Mouse (Mus musculus) T-helper 17 cell (primary cell): ENCODE data around the gene Htr2c.

Experiments
- in situ Hi-C, 2 experiments: fragments of 300-600 bp; cut with MboI, MseI; formaldehyde crosslinking; loops; 1 replicate in 1 of 2; 2 replicates in 1 of 2; pipeline ENCODE4 v1.15.1; 2025; ENCODE audit warnings: high pct_unique_total_duplicates in 2 of 2

The Htr2c gene

GRCm38 (mm10) chrX:146962258-146962913, at the start of gene Htr2c:
Htr2c (plus strand) TSS chrX:146962513.
- in situ Hi-C loops: no loop called here

DNA sequence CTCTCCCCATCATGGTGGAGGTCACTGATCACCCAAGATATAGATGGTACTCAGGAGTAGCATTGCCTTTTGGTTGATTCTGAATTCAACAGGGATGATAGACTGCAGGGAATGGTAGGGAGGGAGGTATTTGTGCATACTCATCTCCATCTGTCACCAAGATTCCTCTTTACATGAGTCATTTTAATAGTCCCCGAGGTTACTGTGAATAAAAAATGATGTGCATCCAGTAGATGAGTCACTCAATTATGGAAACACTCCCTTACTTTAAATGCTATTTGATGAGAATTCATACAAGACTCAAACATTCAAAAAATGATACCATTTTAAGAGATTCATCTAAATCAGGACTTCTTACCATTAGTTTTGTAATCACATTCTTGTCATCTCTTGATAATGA, 34.1 kb upstream of the Htr2c start:
- in situ Hi-C loops: no loop called here

GRCm38 (mm10) chrX:146936332-146936731, 26.0 kb upstream of the Htr2c start:
- in situ Hi-C loops: no loop called here

- in situ Hi-C loops: loop anchor here in 1 of 2 experiments (10.0 kb wide), 1 partner anchor 472 kb away; no protein-coding TSS in a partner anchor
Measured at GRCm38 (mm10) chrX:146946216-146946886, 16.0 kb upstream of the Htr2c start.

GRCm38 (mm10) chrX:146946996-146947395, 15.3 kb upstream of the Htr2c start:
- in situ Hi-C loops: loop anchor here in 1 of 2 experiments (10.0 kb wide), 1 partner anchor 472 kb away; no protein-coding TSS in a partner anchor

- in situ Hi-C loops: no loop called here
Measured at GRCm38 (mm10) chrX:146958608-146959007, 3.7 kb upstream of the Htr2c start.

DNA sequence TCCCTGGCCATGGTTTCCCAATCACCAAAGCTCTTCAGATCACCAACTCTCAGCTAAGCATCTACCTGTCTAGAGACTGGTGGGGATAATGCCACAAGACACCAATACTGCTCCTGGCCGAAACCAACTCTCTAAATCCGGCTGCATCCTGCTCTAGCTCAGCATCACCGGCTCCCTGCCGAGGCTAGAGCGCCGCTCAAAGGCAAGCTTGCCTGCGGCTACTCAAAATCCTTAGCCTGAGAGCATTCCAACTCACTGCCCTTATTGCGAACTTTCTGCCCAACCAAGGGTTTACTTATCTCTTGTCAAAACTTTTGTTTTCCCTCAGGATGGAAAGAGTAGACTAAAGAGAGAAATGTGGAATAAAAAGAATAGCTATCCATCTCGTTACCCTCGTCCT, 2.4 kb upstream of the Htr2c start:
- in situ Hi-C loops: no loop called here

- in situ Hi-C loops: no loop called here
Measured at GRCm38 (mm10) chrX:146962914-146963547, 718 bp downstream of the Htr2c start.

- in situ Hi-C loops: no loop called here
Measured at GRCm38 (mm10) chrX:146979931-146980330, 17.6 kb downstream of the Htr2c start.

DNA sequence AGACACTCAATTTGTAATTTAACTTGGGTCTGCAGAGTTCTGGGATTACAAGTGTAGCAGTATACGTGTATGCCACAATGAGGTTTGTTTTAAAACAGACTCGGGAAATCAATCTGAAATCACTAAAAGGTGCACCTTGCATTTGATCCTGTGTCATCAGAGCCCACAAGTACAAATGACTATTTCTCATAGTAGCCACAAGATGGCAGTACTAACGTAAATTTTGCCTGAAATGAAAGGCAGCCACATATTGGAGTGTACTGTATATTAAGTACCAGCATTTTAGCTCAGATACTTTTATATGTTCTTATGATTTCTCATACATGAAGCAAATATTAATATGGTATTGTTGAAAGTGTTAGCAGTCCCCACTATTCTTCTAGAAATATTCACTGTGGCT, 93.4 kb downstream of the Htr2c start:
- in situ Hi-C loops: no loop called here

- in situ Hi-C loops: no loop called here
Measured at GRCm38 (mm10) chrX:147071622-147072021, 109.3 kb downstream of the Htr2c start.

DNA sequence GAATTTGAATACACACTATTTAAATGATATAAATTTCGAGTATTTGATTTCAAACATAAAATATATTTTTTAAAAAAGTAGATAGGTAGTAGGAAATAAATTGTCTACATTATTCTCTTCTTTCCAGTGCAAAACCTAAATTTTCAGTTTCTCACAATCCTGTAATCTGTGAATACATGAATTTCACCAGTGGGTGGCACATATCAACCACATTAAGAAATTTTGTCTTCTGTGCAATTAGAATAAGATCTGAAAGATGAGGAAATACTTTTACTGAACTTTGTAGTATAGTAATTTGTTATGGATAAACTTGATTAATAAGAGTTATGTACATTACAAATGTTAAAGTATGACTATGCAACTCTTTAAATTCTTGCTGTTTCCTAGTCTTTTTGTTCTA, 156.8 kb downstream of the Htr2c start:
- in situ Hi-C loops: no loop called here

GRCm38 (mm10) chrX:147215251-147215650, 252.9 kb downstream of the Htr2c start:
- in situ Hi-C loops: loop anchor here in 1 of 2 experiments (25.0 kb wide), 1 partner anchor 1303 kb away; no protein-coding TSS in a partner anchor

DNA sequence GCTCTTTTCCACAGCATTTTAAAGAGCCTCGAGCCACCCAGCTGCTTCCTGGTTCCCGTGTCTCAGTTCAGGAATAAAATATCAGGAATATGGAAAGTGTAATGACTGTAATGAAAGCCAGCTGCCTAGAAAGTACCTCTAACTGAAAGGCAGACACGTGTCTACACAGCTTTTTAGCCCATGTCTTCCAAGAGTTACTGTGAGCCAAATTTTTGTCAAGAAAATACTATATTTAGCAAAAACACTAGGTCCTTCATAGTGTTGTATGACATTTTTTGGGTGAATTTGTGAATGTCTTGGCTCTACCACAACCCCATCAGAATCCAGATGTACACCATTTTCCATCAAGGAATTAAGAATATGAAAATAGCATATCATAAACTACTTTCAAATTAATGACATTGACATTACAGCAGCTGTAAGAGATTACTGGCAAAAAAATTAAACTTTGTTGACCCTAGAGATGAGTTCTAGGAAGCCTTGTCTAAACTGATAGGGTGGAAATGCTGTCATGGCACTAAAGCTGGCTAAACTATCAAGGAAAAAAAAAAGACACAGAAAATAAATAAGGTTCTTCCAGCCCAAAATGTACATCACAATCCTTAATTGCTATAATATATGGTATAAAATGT, 255.2 kb downstream of the Htr2c start:
- in situ Hi-C loops: loop anchor here in 1 of 2 experiments (25.0 kb wide), 1 partner anchor 1305 kb away; no protein-coding TSS in a partner anchor

DNA sequence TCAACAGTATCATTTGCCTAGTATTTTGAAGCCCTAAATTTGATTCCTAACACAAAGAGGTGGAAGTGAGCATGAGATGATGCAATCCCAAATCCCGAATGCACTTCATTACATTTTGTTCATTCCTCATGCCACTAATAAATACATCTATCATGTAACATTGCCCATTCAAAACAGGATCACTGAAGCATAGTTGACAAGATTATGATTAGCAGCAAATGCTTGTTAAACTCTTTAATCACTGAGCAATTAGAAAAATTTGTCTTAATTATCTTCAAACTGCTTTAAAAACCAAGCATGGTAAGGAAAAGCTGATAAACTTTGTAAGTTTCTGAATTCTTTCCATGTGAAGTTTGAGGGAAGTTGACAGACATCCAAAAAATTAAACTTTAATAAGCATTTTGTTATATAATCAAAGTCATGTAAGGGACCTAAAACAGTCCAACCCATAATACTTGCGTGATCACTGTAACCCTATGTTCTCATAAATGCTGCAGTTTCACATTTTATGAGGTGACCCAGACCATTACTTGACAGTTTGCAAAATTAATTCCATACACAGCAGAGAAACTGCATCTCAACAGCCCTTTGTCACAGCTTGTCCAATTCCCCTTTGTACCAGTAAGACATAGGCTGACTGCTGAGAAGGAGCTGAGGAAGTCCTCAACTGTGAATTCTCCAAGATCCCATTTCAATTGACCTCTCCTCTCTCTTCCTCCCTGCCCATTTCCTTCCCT, 276.7 kb downstream of the Htr2c start:
- in situ Hi-C loops: no loop called here
